Mouse (Mus musculus): ENCODE data around the gene Zfp940. TPM values are rescaled to one million over a fixed set of nuclear protein-coding genes. Genes with fewer than 3 reads are reported as not detected.
A peak's percentile ranks its signal among the peaks of the same experiment; 100 is the strongest.

Gene Zfp940
- polyA plus RNA-seq, 2 experiments: 3.7 to 6.1 TPM

GRCm38 (mm10) chr7:29852831-29853218 is 644 bp downstream of the Zfp940 start:
- no peak for TF ChIP-seq POLR2A (IDR thresholded peaks at IDR 0.05; ENCODE audit: borderline replicate concordance, extremely low read depth, insufficient read depth, insufficient read length)
- 56% methylated on average over 9 of the region's 9 CpGs for WGBS
- H3K4me2 ChIP-seq (replicated peaks; ENCODE audit: low read depth, low read length, severe bottlenecking): peak overlapping the region; percentile 63
- ATAC-seq (ENCODE audit: low FRiP score, low read depth) (no peak), DNase-seq (ENCODE audit: low spot score) (no peak)
- peak overlapping the region; percentile 45 for H3K4me3 ChIP-seq (replicated peaks; ENCODE audit: low read length)
- no peaks in the 10 kb centered on the region for H3K9me3 ChIP-seq (ENCODE audit: control insufficient read depth, low read length)
- H3K27ac ChIP-seq (replicated peaks; ENCODE audit: low read depth, low read length): no peak overlapping the region
- H3K9ac ChIP-seq (ENCODE audit: low read depth, low read length, severe bottlenecking): peak overlapping the region; percentile 54
- H3K4me1 ChIP-seq (ENCODE audit: control insufficient read depth, insufficient read depth, low read length): no peaks in the 10 kb centered on the region
- no peaks in the 10 kb centered on the region for H3K27me3 ChIP-seq (ENCODE audit: control insufficient read depth, insufficient read depth, low read length)
- no peaks in the 10 kb centered on the region; the same call in 1 of the 2 replicates for H3K36me3 ChIP-seq (ENCODE audit: control insufficient read depth, insufficient read depth, low read length)

GRCm38 (mm10) chr7:29844616-29845015 is 8.9 kb downstream of the Zfp940 start:
- no peak overlapping the region for H3K27ac ChIP-seq (replicated peaks; ENCODE audit: low read depth, low read length)
- WGBS: 88% methylated on average over 5 of the region's 5 CpGs
- DNase-seq (ENCODE audit: low spot score): no peak

GRCm38 (mm10) chr7:29842105-29842504 is 11.4 kb downstream of the Zfp940 start:
- Histone ChIP-seq H3K9ac (ENCODE audit: low read depth, low read length, severe bottlenecking) (no peak overlapping the region), H3K27me3 (ENCODE audit: control insufficient read depth, insufficient read depth, low read length) (no peaks in the 10 kb centered on the region), H3K27ac (replicated peaks; ENCODE audit: low read depth, low read length) (no peak overlapping the region), H3K9me3 (ENCODE audit: control insufficient read depth, low read length) (no peaks in the 10 kb centered on the region), H3K4me1 (ENCODE audit: control insufficient read depth, insufficient read depth, low read length) (no peaks in the 10 kb centered on the region), H3K4me2 (replicated peaks; ENCODE audit: low read depth, low read length, severe bottlenecking) (no peak overlapping the region), H3K4me3 (replicated peaks; ENCODE audit: low read length) (no peak overlapping the region), H3K36me3 (ENCODE audit: control insufficient read depth, insufficient read depth, low read length) (peaks cover 30% of the 10 kb centered on the region)
- no peak for ATAC-seq (ENCODE audit: low FRiP score, low read depth)
- no peak for DNase-seq (ENCODE audit: low spot score)
- WGBS: 92% methylated on average over 1 of the region's 1 CpGs
- no peak for TF ChIP-seq POLR2A (IDR thresholded peaks at IDR 0.05; ENCODE audit: borderline replicate concordance, extremely low read depth, insufficient read depth, insufficient read length)

More at GRCm38 (mm10) chr7:29844616-29845015, 8.9 kb downstream of the Zfp940 start:
- Histone ChIP-seq H3K4me3 (replicated peaks; ENCODE audit: low read length) (no peak overlapping the region), H3K27me3 (ENCODE audit: control insufficient read depth, insufficient read depth, low read length) (no peaks in the 10 kb centered on the region), H3K36me3 (ENCODE audit: control insufficient read depth, insufficient read depth, low read length) (peaks cover 30% of the 10 kb centered on the region), H3K9me3 (ENCODE audit: control insufficient read depth, low read length) (no peaks in the 10 kb centered on the region), H3K4me1 (ENCODE audit: control insufficient read depth, insufficient read depth, low read length) (no peaks in the 10 kb centered on the region), H3K9ac (ENCODE audit: low read depth, low read length, severe bottlenecking) (no peak overlapping the region), H3K4me2 (replicated peaks; ENCODE audit: low read depth, low read length, severe bottlenecking) (no peak overlapping the region)
- TF ChIP-seq POLR2A (IDR thresholded peaks at IDR 0.05; ENCODE audit: borderline replicate concordance, extremely low read depth, insufficient read depth, insufficient read length): no peak
- no peak for ATAC-seq (ENCODE audit: low FRiP score, low read depth)

GRCm38 (mm10) chr7:29839256-29839655 is 14.2 kb downstream of the Zfp940 start:
- Histone ChIP-seq H3K27ac (replicated peaks; ENCODE audit: low read depth, low read length) (no peak overlapping the region), H3K4me3 (replicated peaks; ENCODE audit: low read length) (no peak overlapping the region), H3K4me2 (replicated peaks; ENCODE audit: low read depth, low read length, severe bottlenecking) (no peak overlapping the region), H3K4me1 (ENCODE audit: control insufficient read depth, insufficient read depth, low read length) (no peaks in the 10 kb centered on the region), H3K27me3 (ENCODE audit: control insufficient read depth, insufficient read depth, low read length) (no peaks in the 10 kb centered on the region), H3K9ac (ENCODE audit: low read depth, low read length, severe bottlenecking) (no peak overlapping the region), H3K36me3 (ENCODE audit: control insufficient read depth, insufficient read depth, low read length) (peaks cover 6% of the 10 kb centered on the region; the same call in 1 of the 2 replicates), H3K9me3 (ENCODE audit: control insufficient read depth, low read length) (no peaks in the 10 kb centered on the region)
- 89% methylated on average over 3 of the region's 3 CpGs for WGBS
- no peak for TF ChIP-seq POLR2A (IDR thresholded peaks at IDR 0.05; ENCODE audit: borderline replicate concordance, extremely low read depth, insufficient read depth, insufficient read length)
- no peak for DNase-seq (ENCODE audit: low spot score)
- no peak for ATAC-seq (ENCODE audit: low FRiP score, low read depth)

- ATAC-seq (ENCODE audit: low FRiP score, low read depth) (no peak), DNase-seq (ENCODE audit: low spot score) (no peak)
- H3K4me1 ChIP-seq (ENCODE audit: control insufficient read depth, insufficient read depth, low read length): no peaks in the 10 kb centered on the region
- no peak overlapping the region for H3K4me3 ChIP-seq (replicated peaks; ENCODE audit: low read length)
- peaks cover 18% of the 10 kb centered on the region for H3K36me3 ChIP-seq (ENCODE audit: control insufficient read depth, insufficient read depth, low read length)
- no peak overlapping the region for H3K27ac ChIP-seq (replicated peaks; ENCODE audit: low read depth, low read length)
- no peaks in the 10 kb centered on the region for H3K27me3 ChIP-seq (ENCODE audit: control insufficient read depth, insufficient read depth, low read length)
- no peak overlapping the region for H3K4me2 ChIP-seq (replicated peaks; ENCODE audit: low read depth, low read length, severe bottlenecking)
- no peak for TF ChIP-seq POLR2A (IDR thresholded peaks at IDR 0.05; ENCODE audit: borderline replicate concordance, extremely low read depth, insufficient read depth, insufficient read length)
- no peaks in the 10 kb centered on the region for H3K9me3 ChIP-seq (ENCODE audit: control insufficient read depth, low read length)
- WGBS: 88% methylated on average over 1 of the region's 1 CpGs
- no peak overlapping the region for H3K9ac ChIP-seq (ENCODE audit: low read depth, low read length, severe bottlenecking)
These were observed 16.7 kb downstream of the Zfp940 start for GRCm38 (mm10) chr7:29836816-29837215.

GRCm38 (mm10) chr7:29829804-29830203 is 23.7 kb downstream of the Zfp940 start:
- no peak overlapping the region for H3K4me3 ChIP-seq (replicated peaks; ENCODE audit: low read length)
- TF ChIP-seq POLR2A (IDR thresholded peaks at IDR 0.05; ENCODE audit: borderline replicate concordance, extremely low read depth, insufficient read depth, insufficient read length): no peak
- H3K27me3 ChIP-seq (ENCODE audit: control insufficient read depth, insufficient read depth, low read length): no peaks in the 10 kb centered on the region
- H3K9ac ChIP-seq (ENCODE audit: low read depth, low read length, severe bottlenecking): no peak overlapping the region
- H3K4me2 ChIP-seq (replicated peaks; ENCODE audit: low read depth, low read length, severe bottlenecking): no peak overlapping the region
- WGBS: 89% methylated on average over 12 of the region's 12 CpGs
- H3K27ac ChIP-seq (replicated peaks; ENCODE audit: low read depth, low read length): no peak overlapping the region
- no peaks in the 10 kb centered on the region for H3K9me3 ChIP-seq (ENCODE audit: control insufficient read depth, low read length)
- H3K36me3 ChIP-seq (ENCODE audit: control insufficient read depth, insufficient read depth, low read length): peaks cover 77% of the 10 kb centered on the region
- H3K4me1 ChIP-seq (ENCODE audit: control insufficient read depth, insufficient read depth, low read length): no peaks in the 10 kb centered on the region
- DNase-seq (ENCODE audit: low spot score) (no peak), ATAC-seq (ENCODE audit: low FRiP score, low read depth) (no peak)
